Mouse (Mus musculus) spleen, adult 12 weeks (tissue): ENCODE measurements at regions not wholly inside any gene's neighbourhood (a gene's known extent, or its start where the extent isn't known, plus 50 kb on each side); places are given as distances from the start of the nearest gene placed in this dataset.

ENCODE experiments used
- DNase-seq: peaks from one replicate; pipeline ENCODE4 v3.0.0; 2022; ENCODE audit warnings: low spot score

DNA sequence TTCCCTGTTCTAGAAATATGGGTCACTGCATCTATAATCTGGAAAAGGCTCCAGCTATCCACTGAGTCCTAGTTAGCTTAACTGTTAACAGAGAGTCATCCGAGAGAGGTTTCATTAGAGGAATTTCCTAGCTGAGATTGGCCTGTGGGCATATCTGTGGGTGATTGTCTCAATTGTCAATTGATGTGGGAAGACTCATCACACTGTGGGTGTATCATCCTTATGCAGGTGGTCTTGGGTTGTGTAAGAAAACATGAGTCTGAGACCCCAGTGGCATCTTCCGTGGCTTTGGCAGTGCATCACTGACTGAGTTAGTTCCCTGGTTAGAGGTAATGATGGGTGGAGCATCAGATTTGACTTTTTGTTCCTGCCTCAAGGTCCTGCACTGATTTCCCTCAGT, 156.7 kb upstream of the Gm5148 start:
- no peak for DNase-seq

DNA sequence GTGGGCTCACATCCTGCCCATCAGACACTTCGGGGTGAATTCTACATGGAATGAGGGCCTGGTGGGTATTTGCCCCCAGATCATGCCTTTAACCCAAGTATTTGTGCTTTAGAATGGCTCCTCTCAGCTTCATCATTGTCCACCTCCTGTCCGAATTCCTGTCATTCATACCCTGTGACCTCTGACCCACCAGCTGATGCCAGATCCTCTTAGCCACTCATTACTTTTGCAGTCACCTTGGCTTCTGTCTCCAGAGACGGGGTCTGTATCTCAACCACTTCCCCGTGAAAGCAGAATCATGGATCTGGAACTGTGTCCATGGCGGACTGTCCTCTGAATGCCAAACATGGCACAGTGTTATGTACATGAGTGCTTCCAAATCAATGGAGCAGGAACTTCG, 154.8 kb upstream of the Gm5148 start:
- no peak for DNase-seq

DNA sequence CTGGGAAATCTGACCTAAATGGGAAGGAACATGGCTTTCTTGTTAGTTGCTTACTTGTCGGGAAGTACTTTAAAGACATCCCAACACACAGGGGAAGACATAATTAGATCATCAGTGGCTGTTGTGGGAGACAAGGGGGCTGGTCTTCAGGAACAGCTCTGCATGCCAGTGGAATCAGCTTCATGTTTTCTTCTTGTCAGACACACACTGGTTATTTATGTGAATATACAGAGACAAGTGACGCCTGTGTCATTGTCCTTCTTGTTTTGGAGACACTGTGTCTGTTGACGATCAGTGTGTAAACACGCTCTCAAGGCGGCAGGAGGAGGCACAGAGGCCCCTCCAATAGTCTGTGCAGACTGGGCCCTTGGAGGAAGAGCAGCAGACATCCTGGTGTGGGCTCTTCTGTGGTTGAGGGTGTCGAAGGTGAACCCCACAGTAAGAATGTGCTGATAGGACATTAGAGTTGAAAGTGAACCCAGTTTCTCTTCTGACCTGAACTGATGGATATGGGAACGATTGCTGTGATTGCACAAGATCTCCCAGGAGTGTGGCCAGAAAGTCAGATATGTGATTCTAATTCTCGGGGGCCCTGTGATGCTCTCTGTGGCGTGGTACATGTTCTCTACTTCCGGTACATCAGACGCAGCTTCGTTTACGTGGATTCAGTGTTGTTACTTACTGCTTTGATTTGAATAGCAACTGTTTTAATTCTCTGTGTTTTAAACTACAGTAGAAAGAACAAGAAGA, 151.9 kb upstream of the Gm5148 start:
- DNase-seq: no peak

DNA sequence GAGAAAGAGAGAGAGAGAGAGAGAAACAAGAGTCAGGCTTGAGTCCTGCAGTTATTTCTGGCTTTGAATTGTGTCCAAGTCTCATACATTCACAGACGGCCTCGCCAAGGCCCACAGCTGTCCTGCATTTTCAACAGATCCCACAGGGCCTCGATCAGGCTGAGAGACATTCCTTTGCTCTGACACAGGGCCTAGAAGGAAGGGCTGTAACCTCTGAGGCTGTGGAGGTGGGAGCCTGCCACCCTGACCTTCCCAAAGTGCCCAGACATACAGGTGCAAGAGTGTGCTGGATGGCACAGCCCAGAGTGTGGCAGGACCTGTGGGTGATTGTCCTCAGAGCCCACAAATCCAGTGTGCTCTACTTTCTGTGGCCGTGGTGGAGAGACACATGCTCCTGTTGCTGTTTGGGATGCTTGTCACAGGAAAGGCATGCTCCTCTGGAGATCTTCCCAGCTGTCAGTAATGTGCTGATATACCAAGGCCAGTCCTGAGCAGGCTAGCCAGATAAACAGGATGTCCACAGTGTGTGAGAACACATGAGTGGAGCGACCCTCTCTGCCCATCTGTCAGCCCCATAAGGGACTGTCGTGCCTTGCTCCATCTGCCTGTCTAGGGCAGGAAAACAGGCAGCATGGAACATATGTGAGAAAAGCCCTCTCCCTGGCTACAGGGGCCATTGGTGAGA, 151.2 kb upstream of the Gm5148 start:
- no peak for DNase-seq

DNA sequence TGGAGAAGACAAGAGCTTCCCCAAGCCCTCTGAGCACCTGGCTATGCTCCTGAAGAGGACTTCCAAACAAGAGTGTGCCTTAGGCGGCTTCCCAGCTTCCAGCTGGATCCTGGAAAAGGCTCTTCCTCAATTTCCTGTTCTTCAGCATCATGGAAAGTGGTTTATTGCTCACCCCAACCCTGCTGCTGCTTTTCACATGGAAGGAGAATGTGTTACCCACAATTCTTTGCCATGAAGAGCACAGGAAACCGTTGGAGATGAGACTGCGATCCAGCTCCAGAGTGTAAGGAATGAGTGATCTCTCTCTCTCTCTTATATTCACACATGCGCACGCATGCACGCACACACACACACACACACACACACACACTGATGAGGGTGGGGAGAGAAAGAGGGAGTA, 150.6 kb upstream of the Gm5148 start:
- no peak for DNase-seq

DNA sequence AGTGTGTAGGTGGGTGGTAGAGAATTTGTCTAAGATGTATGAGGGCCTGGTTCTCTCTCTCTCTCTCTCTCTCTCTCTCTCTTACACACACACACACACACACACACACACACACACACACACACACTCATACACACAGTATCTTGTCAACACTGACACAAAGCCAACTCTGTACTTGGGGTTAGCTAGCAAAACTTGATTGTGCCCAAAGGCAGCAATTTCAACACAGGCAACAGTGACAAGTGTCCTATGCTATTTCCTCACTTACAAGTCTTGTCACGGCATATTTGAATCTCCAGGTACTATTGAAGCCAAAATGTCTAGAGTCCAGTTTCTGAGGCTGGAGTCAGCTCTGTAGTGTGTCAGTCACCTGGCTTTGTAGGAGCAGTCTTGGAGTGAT, 150.1 kb upstream of the Gm5148 start:
- DNase-seq: no peak

DNA sequence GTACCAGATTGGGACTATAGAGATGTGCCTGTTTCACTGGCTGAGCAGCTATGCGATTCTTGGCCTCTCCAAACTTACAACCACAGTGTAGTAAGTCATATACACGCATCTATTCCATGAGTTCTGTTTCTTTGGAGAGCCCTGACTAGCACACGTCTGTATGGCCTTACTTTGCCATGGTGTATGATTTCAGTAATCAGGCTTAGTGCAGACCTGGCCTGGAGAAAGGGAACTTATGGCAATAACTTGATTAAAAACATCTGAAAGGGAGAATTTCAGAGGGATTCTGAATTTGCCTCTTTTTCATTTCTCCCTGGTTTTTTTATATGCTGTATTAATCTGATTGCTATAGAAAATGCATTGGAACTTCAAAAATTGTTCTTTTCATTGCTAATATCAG, 148.0 kb upstream of the Gm5148 start:
- DNase-seq: no peak

DNA sequence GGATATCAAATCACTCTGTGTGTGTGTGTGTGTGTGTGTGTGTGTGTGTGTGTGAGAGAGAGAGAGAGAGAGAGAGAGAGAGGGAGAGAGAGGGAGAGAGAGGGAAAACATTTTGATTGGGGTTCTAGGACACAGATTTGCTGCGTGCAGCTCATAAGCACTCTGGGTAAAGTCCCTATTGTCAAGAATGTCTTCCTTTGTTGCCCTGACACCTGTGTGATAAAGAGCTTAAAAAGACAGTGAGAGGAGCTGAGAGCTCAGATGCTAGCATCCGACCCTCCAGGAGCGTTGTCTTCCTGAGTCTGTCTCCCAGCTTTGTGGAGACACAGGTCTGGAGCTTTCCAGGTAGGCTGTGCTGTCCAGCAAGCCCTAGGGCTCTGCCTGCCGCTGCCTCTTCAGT, 146.8 kb upstream of the Gm5148 start:
- DNase-seq: no peak

DNA sequence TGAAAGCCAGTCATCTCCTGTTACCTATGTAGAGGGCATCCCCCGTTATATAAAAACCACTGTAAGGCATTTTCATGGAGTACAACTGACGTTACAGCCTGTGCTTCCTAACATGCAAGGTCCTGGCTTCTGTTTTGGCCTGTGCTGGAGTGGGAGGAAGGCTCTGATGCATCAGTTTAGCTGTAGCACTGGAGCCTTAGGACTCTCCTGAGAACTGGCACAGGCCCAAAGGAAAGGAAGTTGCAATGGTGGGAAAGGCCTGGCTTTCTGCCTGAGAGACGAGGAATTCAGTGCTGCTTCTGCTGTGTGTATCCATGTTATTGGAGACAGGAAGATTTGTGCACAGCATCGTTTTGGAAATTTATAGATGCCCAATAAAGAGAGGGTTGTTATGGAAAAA, 144.2 kb upstream of the Gm5148 start:
- no peak for DNase-seq

DNA sequence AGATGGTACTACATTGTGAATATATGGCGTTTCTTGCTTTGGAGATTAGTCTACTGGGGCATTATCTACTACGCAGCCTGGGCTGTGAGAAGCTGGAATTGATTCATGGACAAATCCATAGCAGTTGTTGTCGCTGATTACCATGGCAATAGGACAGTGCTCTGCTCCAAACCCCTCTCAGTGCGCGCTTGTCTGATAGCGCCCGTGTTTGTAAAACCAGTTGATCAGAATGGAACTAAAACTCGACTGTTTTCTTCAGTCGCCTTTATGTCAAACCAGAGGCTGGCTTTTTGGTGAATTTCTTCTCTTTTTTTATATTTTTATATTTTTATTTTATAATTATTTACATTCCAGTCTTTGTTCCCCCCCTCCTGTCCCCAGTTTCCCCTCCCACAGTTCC, 138.5 kb upstream of the Gm5148 start:
- no peak for DNase-seq

DNA sequence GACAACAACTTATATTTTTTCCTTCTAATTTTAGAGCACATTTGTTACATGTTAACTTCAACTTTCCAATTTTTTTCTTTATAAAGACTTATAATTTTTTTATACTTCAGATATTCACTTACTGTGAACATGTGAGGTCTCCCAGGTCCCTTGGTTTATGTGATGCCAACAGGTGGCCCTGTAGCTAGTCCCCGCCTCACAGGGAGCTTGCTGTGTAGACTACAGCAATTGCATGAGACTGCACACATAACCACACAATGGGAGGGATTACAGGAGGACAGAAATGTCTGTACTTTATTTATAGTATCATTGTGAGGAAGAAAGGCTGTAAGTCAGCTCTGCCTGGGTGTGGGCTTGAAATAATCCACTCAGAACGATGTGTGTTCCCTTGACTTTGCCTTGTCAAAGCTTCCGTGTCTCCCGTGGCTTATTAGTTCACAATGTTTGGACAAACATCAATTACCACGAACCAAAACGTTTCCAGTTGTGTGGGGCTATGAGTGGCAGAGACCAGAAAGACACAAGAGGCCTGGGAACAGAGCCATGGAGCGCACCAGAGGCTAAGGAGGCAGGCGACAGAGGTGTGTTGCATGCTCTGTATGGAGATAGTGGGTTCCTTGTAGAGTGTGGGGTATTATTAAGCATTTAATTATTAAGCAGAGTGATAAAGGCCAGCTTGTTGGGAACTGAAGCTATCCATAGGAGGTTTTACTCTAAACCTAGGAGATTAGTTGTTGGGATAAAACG, 136.6 kb upstream of the Gm5148 start:
- no peak for DNase-seq

DNA sequence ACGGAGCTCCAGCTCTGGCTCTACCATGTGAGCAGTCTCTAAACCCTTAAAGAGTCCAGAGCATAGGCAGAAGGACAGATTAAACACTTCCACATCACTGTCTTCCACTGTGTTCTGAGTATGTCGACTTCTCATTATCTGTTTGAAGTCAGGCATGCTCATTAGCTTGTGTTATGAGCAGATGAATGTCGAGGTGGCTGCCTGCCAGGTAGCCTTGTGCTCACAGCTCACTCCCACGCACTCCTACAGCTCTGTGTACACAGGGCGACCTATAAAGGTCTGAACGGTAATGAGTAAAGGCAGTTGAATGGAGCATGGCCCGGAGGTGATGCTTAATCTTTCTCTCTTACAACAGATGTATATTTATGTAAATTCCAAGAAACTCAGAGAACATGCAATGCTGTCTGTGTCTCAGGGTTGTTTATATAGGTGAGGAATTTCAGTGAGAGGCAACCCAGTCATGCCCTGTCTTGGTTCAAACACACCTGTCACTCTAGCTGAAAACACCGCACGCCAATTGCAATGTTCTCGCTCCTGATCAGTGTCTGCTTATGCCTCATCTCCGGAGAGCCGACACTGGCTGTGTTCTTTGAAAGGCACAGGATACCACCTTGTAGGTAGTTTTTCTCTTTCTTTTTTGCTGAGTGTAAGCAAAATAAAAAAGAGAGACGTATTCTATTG, 135.9 kb upstream of the Gm5148 start:
- no peak for DNase-seq

DNA sequence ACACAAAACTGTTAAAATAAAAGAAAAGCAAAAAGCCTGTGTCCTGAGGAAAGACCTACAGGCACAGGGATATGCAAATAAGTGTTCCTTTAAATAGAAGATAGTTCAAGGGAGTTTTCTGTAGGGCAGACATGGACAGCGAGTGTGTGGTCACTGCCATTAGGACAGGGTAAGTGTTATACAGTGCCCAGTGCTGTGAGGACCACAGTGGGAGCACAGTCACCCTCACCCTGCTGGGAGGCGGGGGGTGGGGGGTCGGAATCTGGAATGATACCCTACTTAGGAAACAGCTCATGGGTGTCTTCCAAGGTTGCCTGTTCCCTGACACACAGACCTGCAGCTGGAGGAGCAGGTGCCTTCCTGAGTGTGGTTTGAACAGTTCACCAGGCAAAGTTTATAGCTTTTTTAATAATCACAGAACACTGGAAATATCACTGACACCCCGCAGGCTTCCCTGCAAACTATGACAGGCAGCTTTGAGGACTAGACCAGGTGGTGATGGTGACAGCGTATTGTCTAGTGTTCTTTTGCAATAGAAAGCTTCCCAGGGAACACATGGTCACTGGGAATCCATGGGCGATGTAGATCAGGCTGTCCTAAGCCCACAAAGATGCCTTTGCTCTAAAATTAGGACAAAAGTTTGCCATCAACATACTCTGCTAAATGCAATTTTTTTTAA, 134.5 kb upstream of the Gm5148 start:
- no peak for DNase-seq

DNA sequence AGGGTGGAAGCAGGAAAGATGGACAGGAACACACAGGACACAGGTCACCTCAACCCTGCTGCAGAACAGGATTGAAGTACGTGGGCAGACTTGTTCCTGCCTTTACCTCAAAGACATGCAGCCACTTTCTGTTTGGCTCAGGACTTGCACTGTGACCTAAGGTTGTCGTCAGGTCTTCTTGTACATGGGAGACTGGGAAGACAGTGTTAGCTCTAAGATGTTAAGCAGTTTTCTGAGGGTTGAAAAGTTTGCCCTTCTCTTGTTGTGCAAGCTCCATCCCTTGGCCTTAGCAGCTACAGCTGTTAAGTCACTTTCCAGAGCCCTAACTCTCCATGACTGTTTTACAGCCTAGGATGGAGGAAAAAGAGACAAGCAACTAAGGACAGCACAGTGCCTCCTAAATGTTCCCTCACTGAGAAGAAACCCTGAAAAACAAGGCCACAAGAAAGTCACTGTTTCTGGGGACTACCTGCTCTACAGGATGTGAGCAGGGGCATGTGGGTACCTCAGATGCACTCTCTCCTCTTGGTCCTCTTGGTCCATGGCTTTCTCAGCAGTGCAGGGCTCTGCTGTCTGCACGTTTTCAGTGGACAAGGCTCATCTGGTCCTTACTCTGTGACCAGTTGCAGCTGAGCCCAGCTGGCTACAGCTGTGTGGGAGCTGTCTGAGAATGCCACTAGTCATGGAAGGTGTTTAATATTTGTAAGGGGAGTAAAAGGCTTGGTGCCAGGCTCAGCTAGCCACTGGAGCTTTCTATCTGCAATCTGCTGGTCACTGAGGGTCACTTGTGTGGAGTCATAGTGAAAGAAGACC, 122.1 kb upstream of the Gm5148 start:
- no peak for DNase-seq

DNA sequence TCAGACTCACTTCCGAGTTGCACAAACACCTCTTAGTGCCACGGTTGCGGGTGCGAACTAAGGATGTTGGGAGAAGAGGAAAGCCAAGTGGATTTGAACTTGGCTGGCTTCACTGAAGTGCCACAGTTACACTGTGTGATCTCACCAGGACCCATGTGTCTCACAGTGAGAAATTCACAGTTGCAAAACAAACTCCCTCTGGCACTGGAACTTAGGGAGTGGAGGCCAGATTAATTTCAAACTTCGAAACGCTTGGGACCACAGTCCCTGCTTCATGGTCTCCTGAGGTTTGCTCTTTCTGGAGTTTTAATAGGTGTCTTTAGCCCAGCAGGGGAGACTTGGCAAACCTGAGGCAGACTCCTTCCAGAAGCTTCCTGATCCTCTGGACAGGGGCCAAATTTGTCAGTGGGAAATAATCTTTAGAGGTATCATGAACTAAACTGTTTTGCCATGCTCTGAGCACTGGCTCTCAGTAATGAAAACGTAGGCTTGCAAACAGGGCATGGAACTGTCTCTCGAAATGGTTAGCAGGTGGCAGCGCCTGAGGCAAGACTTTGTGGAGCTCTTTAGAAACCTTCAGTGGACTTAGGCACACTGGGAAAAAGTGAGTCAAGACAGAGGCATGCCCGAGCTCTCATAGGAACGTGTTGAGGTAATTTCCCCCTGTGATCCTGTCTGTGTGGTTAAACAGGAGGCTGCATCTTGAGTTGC, 121.2 kb upstream of the Gm5148 start:
- no peak for DNase-seq

DNA sequence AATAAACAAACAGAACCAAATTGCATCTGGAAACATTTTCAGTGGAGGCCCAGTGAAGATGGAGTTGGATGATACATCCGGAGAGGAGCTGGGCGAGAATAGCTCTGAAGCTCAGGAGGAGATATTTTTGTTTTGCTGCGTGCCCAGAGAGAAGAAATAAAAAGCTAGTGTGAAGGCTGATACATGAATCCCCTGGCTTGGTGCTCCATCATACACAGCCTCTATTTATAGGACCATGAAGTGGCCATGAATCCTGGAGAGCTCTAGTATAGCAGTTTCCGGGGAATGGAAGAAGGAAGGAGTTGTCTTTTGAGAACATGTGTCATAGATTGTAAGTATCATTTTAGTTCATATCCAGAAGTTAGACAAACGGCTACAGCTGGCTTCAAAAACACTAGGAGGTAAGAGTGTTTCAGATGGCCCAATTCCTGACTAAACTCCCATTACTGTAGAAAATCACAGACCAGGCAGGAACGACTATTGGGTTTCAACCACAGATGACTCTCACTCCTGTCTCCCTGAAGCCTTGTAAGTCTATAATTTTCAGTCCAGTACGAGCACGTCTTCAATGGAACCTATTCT, 120.5 kb upstream of the Gm5148 start:
- DNase-seq: no peak

DNA sequence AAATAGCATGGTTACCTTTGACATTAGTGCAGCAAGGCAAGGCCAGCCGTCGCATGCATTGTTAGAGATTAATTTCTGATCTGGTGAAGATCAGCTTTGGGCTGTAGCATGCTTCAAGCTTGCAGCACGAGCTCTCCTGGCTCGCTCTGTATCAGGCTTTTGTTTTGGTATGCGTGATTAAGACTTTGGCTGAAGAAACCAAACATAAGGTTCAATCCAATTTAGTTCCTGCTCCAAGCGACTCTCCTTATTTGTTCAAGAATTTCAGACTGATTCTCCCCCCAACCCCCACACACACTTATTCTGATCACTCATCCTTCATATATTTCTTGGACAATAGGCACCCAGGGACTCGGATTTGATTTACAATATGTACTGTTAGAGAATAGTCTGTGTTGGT, 118.0 kb upstream of the Gm5148 start:
- no peak for DNase-seq

DNA sequence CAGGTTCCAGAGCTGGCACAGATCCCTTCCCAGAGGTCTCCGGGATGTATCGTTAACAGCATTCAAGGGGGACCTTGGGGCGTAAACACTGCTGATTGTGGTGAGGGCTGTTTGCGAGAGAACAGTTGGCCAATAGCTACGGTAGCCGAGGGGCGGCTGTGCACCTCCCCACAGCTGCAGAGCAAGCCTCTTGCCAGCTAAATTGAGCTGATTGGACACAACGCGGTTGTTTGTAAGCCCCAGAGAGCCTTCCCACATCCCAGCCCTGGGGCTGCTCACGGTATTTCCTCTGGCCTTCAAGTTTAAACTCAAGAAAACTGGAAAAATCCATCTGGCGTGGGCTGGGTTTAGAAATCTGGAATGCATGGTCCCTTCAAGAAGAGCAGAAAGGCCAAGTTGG, 114.6 kb upstream of the Gm5148 start:
- no peak for DNase-seq

DNA sequence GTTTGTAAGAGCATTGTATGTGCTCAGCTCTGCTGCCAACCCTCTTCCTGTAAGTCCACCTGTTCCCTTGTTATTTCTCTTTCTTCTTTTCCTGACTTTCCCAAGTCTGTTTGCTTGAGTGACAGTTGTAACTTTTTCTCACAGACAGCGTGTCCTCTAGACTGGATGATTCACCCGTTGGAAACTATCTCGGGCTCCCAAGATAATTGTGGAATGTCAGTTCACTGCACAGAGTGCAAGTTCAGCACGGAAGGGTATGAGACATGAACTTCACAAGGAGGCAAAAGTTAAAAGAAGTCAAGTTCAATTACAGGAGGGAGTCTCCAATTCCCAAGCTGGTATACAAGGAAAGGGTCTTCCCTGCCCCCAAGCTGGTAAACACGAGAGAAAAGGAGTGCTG, 112.5 kb upstream of the Gm5148 start:
- DNase-seq: no peak

DNA sequence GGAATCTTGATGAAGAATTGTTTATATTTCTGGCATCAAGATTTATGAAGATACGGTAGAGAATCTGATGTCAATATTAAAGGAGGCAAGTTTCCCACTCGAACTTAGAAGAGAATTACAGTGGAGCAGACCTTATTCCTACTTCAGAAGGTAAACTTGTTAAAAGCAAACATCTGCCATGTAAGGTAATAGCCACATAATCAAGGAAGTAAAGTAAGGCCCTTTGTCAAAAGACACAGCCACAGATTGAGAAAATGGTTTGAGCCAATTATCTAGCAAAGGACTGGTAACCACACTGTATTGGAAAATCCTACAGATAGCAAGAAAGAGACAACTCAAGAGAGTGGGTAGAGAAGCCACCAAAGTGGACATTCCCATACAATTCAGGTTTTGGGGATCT, 111.4 kb upstream of the Gm5148 start:
- DNase-seq: no peak
